Mouse (Mus musculus): Measurements from ENCODE around the gene Ogfr. TPM values are rescaled to one million over a fixed set of nuclear protein-coding genes. Genes with fewer than 3 reads are reported as not detected.

The Ogfr gene
- polyA plus RNA-seq, 1 experiment from 2014 or later, result 82.4 TPM

- H3K27ac ChIP-seq (ENCODE audit: low read depth, low read length), result peak overlapping the region; percentile 90; the same call in 1 of the 2 replicates
- peak overlapping the region; percentile 89 for H3K4me2 ChIP-seq (replicated peaks; ENCODE audit: low read depth, low read length)
- H3K36me3 ChIP-seq (ENCODE audit: control insufficient read depth, insufficient read depth, low read length), result peaks cover 55% of the 10 kb centered on the region
- H3K4me1 ChIP-seq (ENCODE audit: control insufficient read depth, insufficient read depth, low read length), result peaks cover 13% of the 10 kb centered on the region
- 47% methylated on average over 6 of the region's 6 CpGs for WGBS
- H3K9me3 ChIP-seq (ENCODE audit: control insufficient read depth, low read length), result no peaks in the 10 kb centered on the region
- H3K9ac ChIP-seq (ENCODE audit: low read depth, low read length), result peak overlapping the region; percentile 91
- ATAC-seq (ENCODE audit: low FRiP score, low TSS enrichment), result 0 out of 2 replicates have a peak, but pooled peaks have one; percentile 14
- no peaks in the 10 kb centered on the region for H3K27me3 ChIP-seq (ENCODE audit: control insufficient read depth, insufficient read depth, low read length)
- peak overlapping the region; percentile 94 for H3K4me3 ChIP-seq (ENCODE audit: low read length)
Observed at GRCm38 (mm10) chr2:180588736-180589122, 316 bp upstream of the Ogfr start.

- no peak within 1 kb of the TSS for H3K27ac ChIP-seq (ENCODE audit: low read depth, low read length)
- no peak for ATAC-seq (ENCODE audit: low FRiP score, low TSS enrichment)
- peaks cover 31% of the 10 kb centered on the region for H3K36me3 ChIP-seq (ENCODE audit: control insufficient read depth, insufficient read depth, low read length)
- H3K9ac ChIP-seq (ENCODE audit: low read depth, low read length), result peak within 1 kb of the TSS; percentile 42
- peaks cover 13% of the 10 kb centered on the region for H3K27me3 ChIP-seq (ENCODE audit: control insufficient read depth, insufficient read depth, low read length)
- H3K9me3 ChIP-seq (ENCODE audit: control insufficient read depth, low read length), result no peaks in the 10 kb centered on the region
- H3K4me2 ChIP-seq (replicated peaks; ENCODE audit: low read depth, low read length), result peak within 1 kb of the TSS; percentile 43
- 61% methylated on average over 4 of the region's 4 CpGs for WGBS
- H3K4me3 ChIP-seq (ENCODE audit: low read length), result peak within 1 kb of the TSS; percentile 30
- peaks cover 2% of the 10 kb centered on the region; the same call in 1 of the 2 replicates for H3K4me1 ChIP-seq (ENCODE audit: control insufficient read depth, insufficient read depth, low read length)
Observed at GRCm38 (mm10) chr2:180597490-180597889, 8.4 kb downstream of the Ogfr start, which contains the start of gene Col9a3. Gene Col9a3 (plus strand): TSS chr2:180597790.

GRCm38 (mm10) chr2:180598157-180598705, 9.2 kb downstream of the Ogfr start:
- peak overlapping the region; percentile 42 for H3K9ac ChIP-seq (ENCODE audit: low read depth, low read length)

GRCm38 (mm10) chr2:180600569-180601021, 11.6 kb downstream of the Ogfr start:
- no peak overlapping the region for H3K9ac ChIP-seq (ENCODE audit: low read depth, low read length)
- 29% methylated on average over 9 of the region's 9 CpGs for WGBS
- no peak overlapping the region for H3K27ac ChIP-seq (ENCODE audit: low read depth, low read length)
- H3K9me3 ChIP-seq (ENCODE audit: control insufficient read depth, low read length), result no peaks in the 10 kb centered on the region
- H3K4me2 ChIP-seq (replicated peaks; ENCODE audit: low read depth, low read length), result no peak overlapping the region
- H3K4me1 ChIP-seq (ENCODE audit: control insufficient read depth, insufficient read depth, low read length), result peaks cover 2% of the 10 kb centered on the region; the same call in 1 of the 2 replicates
- H3K36me3 ChIP-seq (ENCODE audit: control insufficient read depth, insufficient read depth, low read length), result peaks cover under 1% of the 10 kb centered on the region
- peaks cover 13% of the 10 kb centered on the region for H3K27me3 ChIP-seq (ENCODE audit: control insufficient read depth, insufficient read depth, low read length)
- no peak overlapping the region for H3K4me3 ChIP-seq (ENCODE audit: low read length)
- ATAC-seq (ENCODE audit: low FRiP score, low TSS enrichment), result no peak

More at GRCm38 (mm10) chr2:180598157-180598705, 9.2 kb downstream of the Ogfr start:
- no peak overlapping the region for H3K27ac ChIP-seq (ENCODE audit: low read depth, low read length)
- WGBS, result 1% methylated on average over 41 of the region's 41 CpGs
- no peaks in the 10 kb centered on the region for H3K9me3 ChIP-seq (ENCODE audit: control insufficient read depth, low read length)
- ATAC-seq (ENCODE audit: low FRiP score, low TSS enrichment), result peak; percentile 68
- H3K36me3 ChIP-seq (ENCODE audit: control insufficient read depth, insufficient read depth, low read length), result peaks cover 24% of the 10 kb centered on the region
- H3K4me1 ChIP-seq (ENCODE audit: control insufficient read depth, insufficient read depth, low read length), result peaks cover 2% of the 10 kb centered on the region; the same call in 1 of the 2 replicates
- H3K4me3 ChIP-seq (ENCODE audit: low read length), result peak overlapping the region; percentile 30
- H3K27me3 ChIP-seq (ENCODE audit: control insufficient read depth, insufficient read depth, low read length), result peaks cover 13% of the 10 kb centered on the region
- H3K4me2 ChIP-seq (replicated peaks; ENCODE audit: low read depth, low read length), result peak overlapping the region; percentile 43

- no peak for ATAC-seq (ENCODE audit: low FRiP score, low TSS enrichment)
Observed at GRCm38 (mm10) chr2:180604781-180605180, 15.7 kb downstream of the Ogfr start.

GRCm38 (mm10) chr2:180610283-180610682, 21.2 kb downstream of the Ogfr start:
- Histone ChIP-seq H3K9ac (ENCODE audit: low read depth, low read length) (no peak overlapping the region), H3K4me3 (ENCODE audit: low read length) (no peak overlapping the region), H3K36me3 (ENCODE audit: control insufficient read depth, insufficient read depth, low read length) (no peaks in the 10 kb centered on the region), H3K9me3 (ENCODE audit: control insufficient read depth, low read length) (no peaks in the 10 kb centered on the region), H3K27me3 (ENCODE audit: control insufficient read depth, insufficient read depth, low read length) (no peaks in the 10 kb centered on the region), H3K27ac (ENCODE audit: low read depth, low read length) (no peak overlapping the region), H3K4me1 (ENCODE audit: control insufficient read depth, insufficient read depth, low read length) (no peaks in the 10 kb centered on the region), H3K4me2 (replicated peaks; ENCODE audit: low read depth, low read length) (no peak overlapping the region)
- 74% methylated on average over 4 of the region's 4 CpGs for WGBS
- no peak for ATAC-seq (ENCODE audit: low FRiP score, low TSS enrichment)

More at GRCm38 (mm10) chr2:180604781-180605180, 15.7 kb downstream of the Ogfr start:
- H3K9me3 ChIP-seq (ENCODE audit: control insufficient read depth, low read length), result no peaks in the 10 kb centered on the region
- H3K4me1 ChIP-seq (ENCODE audit: control insufficient read depth, insufficient read depth, low read length), result no peaks in the 10 kb centered on the region
- no peaks in the 10 kb centered on the region for H3K36me3 ChIP-seq (ENCODE audit: control insufficient read depth, insufficient read depth, low read length)
- no peak overlapping the region for H3K9ac ChIP-seq (ENCODE audit: low read depth, low read length)
- H3K4me2 ChIP-seq (replicated peaks; ENCODE audit: low read depth, low read length), result no peak overlapping the region
- 54% methylated on average over 6 of the region's 6 CpGs for WGBS
- no peaks in the 10 kb centered on the region for H3K27me3 ChIP-seq (ENCODE audit: control insufficient read depth, insufficient read depth, low read length)
- no peak overlapping the region for H3K4me3 ChIP-seq (ENCODE audit: low read length)
- no peak overlapping the region for H3K27ac ChIP-seq (ENCODE audit: low read depth, low read length)

GRCm38 (mm10) chr2:180611882-180612281, 22.8 kb downstream of the Ogfr start:
- Histone ChIP-seq H3K9ac (ENCODE audit: low read depth, low read length) (no peak overlapping the region), H3K4me3 (ENCODE audit: low read length) (no peak overlapping the region), H3K27me3 (ENCODE audit: control insufficient read depth, insufficient read depth, low read length) (no peaks in the 10 kb centered on the region), H3K27ac (ENCODE audit: low read depth, low read length) (no peak overlapping the region), H3K4me2 (replicated peaks; ENCODE audit: low read depth, low read length) (no peak overlapping the region), H3K4me1 (ENCODE audit: control insufficient read depth, insufficient read depth, low read length) (no peaks in the 10 kb centered on the region), H3K9me3 (ENCODE audit: control insufficient read depth, low read length) (no peaks in the 10 kb centered on the region), H3K36me3 (ENCODE audit: control insufficient read depth, insufficient read depth, low read length) (no peaks in the 10 kb centered on the region)
- ATAC-seq (ENCODE audit: low FRiP score, low TSS enrichment), result no peak
- 67% methylated on average over 2 of the region's 2 CpGs for WGBS

GRCm38 (mm10) chr2:180641576-180642554, 52.8 kb downstream of the Ogfr start:
- peak; percentile 60; the same call in 1 of the 2 replicates for ATAC-seq (ENCODE audit: low FRiP score, low TSS enrichment)

More at GRCm38 (mm10) chr2:180641576-180642554, 52.8 kb downstream of the Ogfr start:
- 3% methylated on average over 84 of the region's 112 CpGs for WGBS
- Histone ChIP-seq H3K36me3 (ENCODE audit: control insufficient read depth, insufficient read depth, low read length) (no peaks in the 10 kb centered on the region), H3K4me2 (replicated peaks; ENCODE audit: low read depth, low read length) (peak overlapping the region; percentile 44), H3K9ac (ENCODE audit: low read depth, low read length) (peak overlapping the region; percentile 34; the same call in 1 of the 2 replicates), H3K27me3 (ENCODE audit: control insufficient read depth, insufficient read depth, low read length) (peaks cover 42% of the 10 kb centered on the region), H3K4me3 (ENCODE audit: low read length) (peak overlapping the region; percentile 32), H3K9me3 (ENCODE audit: control insufficient read depth, low read length) (peaks cover 21% of the 10 kb centered on the region), H3K27ac (ENCODE audit: low read depth, low read length) (no peak overlapping the region), H3K4me1 (ENCODE audit: control insufficient read depth, insufficient read depth, low read length) (no peaks in the 10 kb centered on the region)
